In the genomic region with DNA sequence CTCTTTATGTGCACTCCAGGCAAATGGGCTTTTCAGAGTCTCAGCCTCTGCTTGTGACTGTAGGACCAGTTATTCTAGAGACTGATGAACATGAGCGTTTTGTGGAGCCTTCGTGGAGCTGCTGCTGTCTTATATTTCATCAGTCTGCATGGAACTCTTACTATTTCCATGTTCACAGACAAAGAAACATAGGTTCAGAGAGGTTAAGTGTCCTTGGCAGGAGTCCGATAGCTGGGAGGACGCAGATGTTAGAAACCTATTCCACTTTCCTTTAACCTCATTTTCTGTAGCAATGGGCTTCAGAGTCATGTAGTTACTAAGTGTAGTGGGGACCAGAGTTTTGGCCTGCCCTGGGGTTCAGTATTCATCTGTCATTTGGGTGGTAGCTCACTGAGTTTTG, we compare ENCODE assay signal across 29 mouse cellular contexts. TPM values are rescaled to one million over a fixed set of nuclear protein-coding genes. Genes with fewer than 3 reads are reported as not detected.
DNase-seq lines count a peak whose midpoint lies in the region; ATAC-seq lines count a peak whose summit lies in the region.
"Had no signal": no experiment of that assay in that cellular context is flagged by ENCODE, and none has a peak within 500 bp of the region (broad histone marks: within the 10 kb centered on the region; RNA-seq: fewer than 3 reads in every experiment).

No protein-coding gene starts in this region.

- H3K4me2 ChIP-seq in kidney, embryonic 16.5 days (replicated peaks; ENCODE audit: low read depth, low read length) = no peak overlapping the region
- H3K4me2 ChIP-seq in stomach, embryonic 16.5 days (ENCODE audit: low read depth, low read length) = no peak overlapping the region
- H3K4me2 ChIP-seq: heart, embryonic 11.5 days; hindbrain, embryonic 12.5 days; intestine, embryonic 15.5 days; liver, embryonic 12.5 days; midbrain, embryonic 13.5 days had no signal

- DNase-seq in kidney, postnatal 10 days = peak; percentile 47
- DNase-seq in lung, postnatal 36 days = peak; percentile 35
- no peak for DNase-seq in lung, postnatal 25 days (ENCODE audit: low spot score)
- DNase-seq in adipocyte (ENCODE audit: low spot score) = peak; percentile 58
- no peak for DNase-seq in c-Kit-positive CD71-positive TER-119-positive erythroid progenitor cells, embryonic 14.5 days (ENCODE audit: low spot score)
- DNase-seq in ovary, adult 18-20 months (ENCODE audit: low spot score) = no peak
- DNase-seq: adrenal gland, adult 2 months; adrenal gland, postnatal 36 days; B cell, adult 2 months; cerebellum, adult 2 months; cerebellum, postnatal 14 days; gastrocnemius, postnatal 36 days; heart, adult 18-20 months; heart, postnatal 36 days; layer of hippocampus, adult 9-11 months; liver, postnatal 0 days; retina, postnatal 1 day; right cerebral cortex, postnatal 14 days; thymus, postnatal 14 days had no signal

- 63% methylated on average over 4 of the region's 4 CpGs for WGBS in kidney, embryonic 16.5 days
- 71% methylated on average over 4 of the region's 4 CpGs for WGBS in stomach, embryonic 16.5 days

- no peak overlapping the region for H3K27ac ChIP-seq in kidney, embryonic 16.5 days (ENCODE audit: low read length)
- H3K27ac ChIP-seq in stomach, embryonic 16.5 days (ENCODE audit: low read length) = peak overlapping the region; percentile 91
- H3K27ac ChIP-seq: hindbrain, embryonic 12.5 days; hindbrain, postnatal 0 days; intestine, embryonic 15.5 days; limb, embryonic 13.5 days; liver, embryonic 12.5 days; midbrain, embryonic 13.5 days had no signal

- no peaks in the 10 kb centered on the region for H3K9me3 ChIP-seq in kidney, embryonic 16.5 days (ENCODE audit: low read length)
- H3K9me3 ChIP-seq in stomach, embryonic 16.5 days (replicated peaks; ENCODE audit: control insufficient read depth, low read length) = no peaks in the 10 kb centered on the region
- H3K9me3 ChIP-seq: hindbrain, embryonic 12.5 days; intestine, embryonic 15.5 days; limb, embryonic 13.5 days; liver, embryonic 12.5 days; midbrain, embryonic 13.5 days had no signal

- no peak overlapping the region for H3K4me3 ChIP-seq in kidney, embryonic 16.5 days (ENCODE audit: low read length)
- H3K4me3 ChIP-seq in stomach, embryonic 16.5 days (replicated peaks; ENCODE audit: low read length) = no peak overlapping the region
- H3K4me3 ChIP-seq: hindbrain, embryonic 12.5 days; intestine, embryonic 15.5 days; limb, embryonic 13.5 days; liver, embryonic 12.5 days; midbrain, embryonic 13.5 days had no signal

- no peaks in the 10 kb centered on the region for H3K27me3 ChIP-seq in kidney, embryonic 16.5 days (ENCODE audit: insufficient read depth, low read length)
- no peaks in the 10 kb centered on the region for H3K27me3 ChIP-seq in stomach, embryonic 16.5 days (ENCODE audit: control insufficient read depth, insufficient read depth, low read length)
- H3K27me3 ChIP-seq: hindbrain, embryonic 12.5 days; intestine, embryonic 15.5 days; limb, embryonic 13.5 days; liver, embryonic 12.5 days; midbrain, embryonic 13.5 days had no signal

- H3K36me3 ChIP-seq in kidney, embryonic 16.5 days (ENCODE audit: insufficient read depth, low read length) = peaks cover 30% of the 10 kb centered on the region
- peaks cover 26% of the 10 kb centered on the region for H3K36me3 ChIP-seq in stomach, embryonic 16.5 days (ENCODE audit: control insufficient read depth, insufficient read depth, low read length)
- H3K36me3 ChIP-seq: hindbrain, embryonic 12.5 days; liver, embryonic 12.5 days; midbrain, embryonic 13.5 days had no signal

- no peak overlapping the region for H3K9ac ChIP-seq in kidney, embryonic 16.5 days (replicated peaks; ENCODE audit: low read length)
- no peak overlapping the region for H3K9ac ChIP-seq in stomach, embryonic 16.5 days (ENCODE audit: low read length)
- H3K9ac ChIP-seq: hindbrain, embryonic 12.5 days; intestine, embryonic 15.5 days; limb, embryonic 13.5 days; liver, embryonic 12.5 days; liver, postnatal 0 days; midbrain, embryonic 13.5 days had no signal

- H3K4me1 ChIP-seq in kidney, embryonic 16.5 days (ENCODE audit: insufficient read depth, low read length) = peaks cover 21% of the 10 kb centered on the region
- H3K4me1 ChIP-seq in stomach, embryonic 16.5 days (ENCODE audit: control insufficient read depth, insufficient read depth, low read length) = peaks cover 40% of the 10 kb centered on the region
- H3K4me1 ChIP-seq: hindbrain, embryonic 12.5 days; midbrain, embryonic 13.5 days had no signal

- ATAC-seq in kidney, embryonic 16.5 days (ENCODE audit: low FRiP score, low TSS enrichment) = no peak
- no peak for ATAC-seq in stomach, embryonic 16.5 days (ENCODE audit: insufficient read depth, low FRiP score)
- ATAC-seq: forebrain, embryonic 14.5 days; hindbrain, postnatal 0 days; intestine, embryonic 15.5 days; liver, embryonic 12.5 days; liver, postnatal 0 days; midbrain, embryonic 13.5 days had no signal

RNA-seq across cellular contexts. Expression of gene Ahnak, which starts 10.1 kb away (rescaled TPM):
- polyA plus RNA-seq in kidney, embryonic 16.5 days (2015; fragmentation: Nextera tagmentation; extraction: Ambion mirVana) = 14.0 and 14.4 TPM in 2 replicates
- 46.4 and 48.3 TPM in 2 replicates for polyA plus RNA-seq in stomach, embryonic 16.5 days (2015; fragmentation: Nextera tagmentation; extraction: Ambion mirVana)

RNA-seq across cellular contexts. Expression of gene Eef1g, which starts 32.4 kb away (rescaled TPM):
- 436 and 455 TPM in 2 replicates for polyA plus RNA-seq in kidney, embryonic 16.5 days (2015; fragmentation: Nextera tagmentation; extraction: Ambion mirVana)
- polyA plus RNA-seq in stomach, embryonic 16.5 days (2015; fragmentation: Nextera tagmentation; extraction: Ambion mirVana) = 401 and 441 TPM in 2 replicates

RNA-seq across cellular contexts. Expression of gene Tut1, which starts 45.6 kb away (rescaled TPM):
- polyA plus RNA-seq in kidney, embryonic 16.5 days (2015; fragmentation: Nextera tagmentation; extraction: Ambion mirVana) = 36.0 and 38.3 TPM in 2 replicates
- 30.0 and 34.9 TPM in 2 replicates for polyA plus RNA-seq in stomach, embryonic 16.5 days (2015; fragmentation: Nextera tagmentation; extraction: Ambion mirVana)

RNA-seq across cellular contexts. Expression of gene Mta2, which starts 57.5 kb away (rescaled TPM):
- polyA plus RNA-seq in kidney, embryonic 16.5 days (2015; fragmentation: Nextera tagmentation; extraction: Ambion mirVana) = 179 and 180 TPM in 2 replicates
- 142 and 149 TPM in 2 replicates for polyA plus RNA-seq in stomach, embryonic 16.5 days (2015; fragmentation: Nextera tagmentation; extraction: Ambion mirVana)

Comparison
In these comparisons a context has a peak if more than half of its experiments do, and no peak if none do; other contexts are left out.
1. DNase-seq: peak in kidney, postnatal 10 days (single experiment), lung, postnatal 36 days (single experiment) and adipocyte (single experiment); none in lung, postnatal 25 days (single experiment), c-Kit-positive CD71-positive TER-119-positive erythroid progenitor cells, embryonic 14.5 days (single experiment) and ovary, adult 18-20 months (single experiment).